Mouse (Mus musculus) cerebellum, adult 9-11 months (tissue): ENCODE data around the gene Fam234b.

Experiments used
- DNase-seq: peaks from one replicate; pipeline ENCODE4 v3.0.0; 2022

The Fam234b gene

GRCm38 (mm10) chr6:135197921-135198532, at the start of gene Fam234b, which contains the start of gene Hebp1:
TSS of gene Fam234b (plus strand) at chr6:135197977.
TSS of gene Hebp1 (minus strand) at chr6:135198022.
- peak; percentile 91 for DNase-seq

GRCm38 (mm10) chr6:135148506-135148905, 49.3 kb upstream of the Fam234b start:
- no peak for DNase-seq

GRCm38 (mm10) chr6:135149175-135149574, 48.6 kb upstream of the Fam234b start:
- no peak for DNase-seq

- DNase-seq: no peak
Measured at GRCm38 (mm10) chr6:135149722-135150121, 48.1 kb upstream of the Fam234b start.

GRCm38 (mm10) chr6:135150311-135150710, 47.5 kb upstream of the Fam234b start:
- no peak for DNase-seq

- DNase-seq: no peak
Measured at GRCm38 (mm10) chr6:135153719-135154118, 44.1 kb upstream of the Fam234b start.

- no peak for DNase-seq
Measured at GRCm38 (mm10) chr6:135156597-135156996, 41.2 kb upstream of the Fam234b start.

GRCm38 (mm10) chr6:135157496-135157895, 40.3 kb upstream of the Fam234b start:
- DNase-seq: no peak

GRCm38 (mm10) chr6:135158509-135158908, 39.3 kb upstream of the Fam234b start:
- DNase-seq: no peak

- DNase-seq: no peak
Measured at GRCm38 (mm10) chr6:135161356-135161755, 36.4 kb upstream of the Fam234b start.

GRCm38 (mm10) chr6:135162311-135162710, 35.5 kb upstream of the Fam234b start:
- no peak for DNase-seq

GRCm38 (mm10) chr6:135162861-135163260, 34.9 kb upstream of the Fam234b start:
- no peak for DNase-seq

- no peak for DNase-seq
Measured at GRCm38 (mm10) chr6:135165191-135165590, 32.6 kb upstream of the Fam234b start.

- no peak for DNase-seq
Measured at GRCm38 (mm10) chr6:135165706-135166105, 32.1 kb upstream of the Fam234b start.

- DNase-seq: no peak
Measured at GRCm38 (mm10) chr6:135166262-135166661, 31.5 kb upstream of the Fam234b start.

- no peak for DNase-seq
Measured at GRCm38 (mm10) chr6:135166712-135167111, 31.1 kb upstream of the Fam234b start.

GRCm38 (mm10) chr6:135167380-135168311, 30.1 kb upstream of the Fam234b start:
- DNase-seq: peak; percentile 80

- DNase-seq: peak; percentile 20
Measured at GRCm38 (mm10) chr6:135168471-135168870, 29.3 kb upstream of the Fam234b start.

GRCm38 (mm10) chr6:135169246-135169645, 28.5 kb upstream of the Fam234b start:
- no peak for DNase-seq

- no peak for DNase-seq
Measured at GRCm38 (mm10) chr6:135171736-135172135, 26.0 kb upstream of the Fam234b start.

GRCm38 (mm10) chr6:135175014-135175413, 22.8 kb upstream of the Fam234b start:
- no peak for DNase-seq

- DNase-seq: no peak
Measured at GRCm38 (mm10) chr6:135177271-135177670, 20.5 kb upstream of the Fam234b start.

- no peak for DNase-seq
Measured at GRCm38 (mm10) chr6:135178599-135178998, 19.2 kb upstream of the Fam234b start.

- no peak for DNase-seq
Measured at GRCm38 (mm10) chr6:135182925-135183324, 14.9 kb upstream of the Fam234b start.
